Mouse (Mus musculus) myocyte (in vitro differentiated cells): ENCODE data around the gene Efcab9.

ENCODE experiments used
- E2F4 ChIP-seq: IDR thresholded peaks from one replicate; pipeline ENCODE4 v1.6.1; 2011; ENCODE audit warnings: mild to moderate bottlenecking, control low read depth, moderate library complexity; ENCODE audit not compliant: insufficient read depth
- MYOD1 ChIP-seq, 3 experiments: IDR thresholded peaks; one replicate each; pipeline ENCODE4 v1.6.1; 2011; ENCODE audit warnings: control low read depth in 2 of 3, low read depth in 2 of 3, mild to moderate bottlenecking in 2 of 3, moderate library complexity in 1 of 3; ENCODE audit not compliant: insufficient read length in 2 of 3, control insufficient read depth in 1 of 3
- POLR2A ChIP-seq: IDR thresholded peaks from one replicate; pipeline ENCODE4 v1.6.1; 2011; ENCODE audit warnings: low read depth, mild to moderate bottlenecking, control low read depth, moderate library complexity; ENCODE audit not compliant: insufficient read length

GRCm38 (mm10) chr11:32555103-32555689 is 23.3 kb upstream of the Efcab9 start:
- TF ChIP-seq POLR2A (no peak), MYOD1 (IDR thresholded peaks at IDR 0.05; ENCODE audit: control insufficient read depth in 1 of 3, insufficient read length in 2 of 3, low read depth in 2 of 3) (no peak), E2F4 (no peak)
